Mouse (Mus musculus): ENCODE data around the gene Hrasls5.

The Hrasls5 gene

DNA sequence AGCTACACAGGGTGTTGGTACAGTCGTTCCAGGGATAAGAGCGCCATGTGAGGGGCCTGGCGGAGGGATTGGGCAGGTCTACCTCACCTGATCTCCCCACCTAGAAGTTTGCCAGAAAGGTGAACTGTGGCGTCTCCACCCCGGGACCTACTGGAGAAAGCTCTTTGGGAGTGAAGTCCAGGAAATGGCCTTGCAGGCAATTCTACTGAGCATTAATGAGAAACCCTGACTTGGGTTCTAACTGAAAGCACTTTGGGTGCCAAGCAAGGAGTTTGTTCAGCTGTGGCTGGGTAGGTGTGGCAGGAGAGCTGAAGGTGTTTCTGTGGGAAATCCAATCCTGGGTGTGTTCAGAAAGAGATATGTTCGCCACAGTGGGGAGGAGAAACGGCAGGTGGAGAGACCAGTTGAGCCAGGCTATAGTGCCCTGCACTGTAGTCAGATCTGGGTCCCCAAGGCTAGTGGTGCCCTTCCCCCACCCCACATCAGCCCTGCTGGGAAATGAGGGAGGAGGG, 4.6 kb upstream of the Hrasls5 start:
- DNase-seq: no peak

DNA sequence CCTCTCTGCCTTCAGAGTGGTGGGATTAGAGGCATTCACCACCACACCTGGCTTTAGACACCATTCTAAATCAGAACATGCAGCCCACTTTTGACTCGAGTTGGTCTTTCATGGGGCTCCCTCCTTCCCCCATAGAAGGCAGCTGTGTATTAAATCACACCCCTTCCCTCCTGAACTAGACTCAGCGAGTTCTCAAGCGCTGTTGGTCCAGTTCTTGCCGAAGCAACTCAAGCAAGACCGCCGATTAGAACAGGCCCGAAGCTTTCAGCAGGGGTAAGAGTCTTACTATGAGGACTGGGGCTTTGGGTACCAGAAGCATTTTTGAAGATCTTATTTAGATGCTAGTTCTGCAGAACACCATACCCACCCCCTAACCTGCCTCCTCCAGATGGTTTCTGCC, 810 bp downstream of the Hrasls5 start:
- DNase-seq: no peak

DNA sequence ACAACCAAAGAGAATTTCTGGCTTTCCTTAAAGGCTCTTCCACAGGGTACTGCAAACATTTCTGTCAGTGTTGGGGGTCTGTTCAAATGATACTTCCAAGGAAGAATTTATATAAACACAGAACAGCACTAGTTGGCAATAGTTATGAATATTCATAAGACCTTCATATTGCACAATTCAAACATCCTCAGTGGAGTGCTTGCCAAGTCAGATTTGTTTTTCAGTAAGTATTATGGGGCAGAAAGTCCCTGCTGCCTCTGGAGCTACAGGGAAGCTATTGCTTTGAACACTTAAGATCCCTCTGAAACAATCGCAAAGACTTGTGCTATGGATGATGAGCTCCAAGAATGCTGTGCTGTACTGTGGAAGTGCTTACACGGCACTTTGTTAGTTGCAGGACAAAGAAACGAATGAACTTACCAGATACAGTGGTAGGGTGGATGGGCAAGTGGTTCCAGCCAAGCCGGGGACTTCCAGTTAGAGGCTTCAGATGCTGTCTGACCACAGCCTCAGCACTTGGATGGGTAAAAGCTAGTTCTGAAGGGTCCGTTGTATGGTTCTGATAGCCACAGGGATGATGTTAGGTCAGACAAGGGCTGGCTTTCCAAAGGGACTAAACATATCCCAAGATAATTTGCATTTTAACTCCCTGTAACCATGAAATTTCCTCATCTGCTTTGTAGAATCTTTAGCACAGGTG, 4.0 kb downstream of the Hrasls5 start:
- DNase-seq: no peak

- no peak for DNase-seq
Measured at GRCm38 (mm10) chr19:7617085-7617484, 4.7 kb downstream of the Hrasls5 start.

GRCm38 (mm10) chr19:7617696-7618095, 5.4 kb downstream of the Hrasls5 start:
- DNase-seq: peak; percentile 66

DNA sequence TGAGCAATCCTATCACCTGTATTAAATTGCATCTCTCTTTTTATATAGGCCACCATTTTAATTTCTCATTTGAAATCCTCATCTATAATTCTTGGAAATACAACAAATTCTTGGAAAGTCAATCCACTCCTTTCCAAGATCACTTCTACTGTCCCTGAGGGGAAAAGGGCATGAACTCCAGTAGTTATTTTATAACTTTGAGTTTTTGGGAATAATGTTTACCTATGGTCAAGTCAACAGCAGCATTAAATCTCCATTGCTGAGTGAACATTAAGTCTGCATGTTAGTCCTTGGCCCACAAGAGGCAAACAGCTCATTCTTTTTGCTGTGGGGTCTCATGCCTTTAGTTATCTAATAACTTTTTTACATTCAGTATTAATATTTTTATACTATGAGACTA, 20.7 kb downstream of the Hrasls5 start:
- DNase-seq: peak; percentile 52

DNA sequence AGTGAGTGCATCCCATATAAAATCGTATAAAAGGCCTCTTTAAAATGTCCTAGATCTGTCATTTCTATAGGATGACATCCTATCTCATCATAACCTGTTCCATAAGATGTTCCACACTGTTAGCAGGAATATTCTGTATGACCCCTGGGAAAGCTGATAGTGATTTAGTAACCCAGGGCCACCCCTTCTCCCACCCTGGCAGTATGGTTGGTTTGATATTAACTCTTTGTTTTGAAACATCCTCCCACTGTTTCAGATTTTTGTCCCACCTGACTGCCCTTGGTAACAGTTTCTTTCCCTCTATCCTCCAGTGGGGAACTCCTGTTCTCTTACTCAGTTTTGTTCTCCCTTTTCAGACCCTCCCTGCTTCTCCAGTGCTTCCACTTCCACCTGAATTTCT, 21.4 kb downstream of the Hrasls5 start:
- DNase-seq: peak; percentile 44

- peak; percentile 64 for DNase-seq
Measured at GRCm38 (mm10) chr19:7648913-7649666, 36.7 kb downstream of the Hrasls5 start.

DNA sequence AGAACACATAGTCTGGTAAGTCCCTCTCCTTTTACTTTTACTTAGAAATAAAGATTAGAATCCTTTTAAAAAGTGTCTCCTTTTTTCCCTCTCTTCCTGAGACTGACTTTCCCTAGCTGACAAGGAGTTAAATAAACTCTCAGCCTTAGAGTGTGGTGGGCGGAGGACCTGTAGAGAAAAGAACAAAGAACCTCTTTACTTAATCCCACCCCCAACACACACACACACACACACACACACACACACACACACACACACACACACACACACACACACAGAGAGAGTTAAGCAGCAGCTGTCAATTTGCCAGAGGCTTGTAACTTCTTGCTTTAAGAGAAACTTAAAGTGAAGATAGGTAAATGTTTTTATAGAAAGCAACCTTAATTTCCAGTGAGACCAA, 59.7 kb downstream of the Hrasls5 start:
- DNase-seq: no peak

DNA sequence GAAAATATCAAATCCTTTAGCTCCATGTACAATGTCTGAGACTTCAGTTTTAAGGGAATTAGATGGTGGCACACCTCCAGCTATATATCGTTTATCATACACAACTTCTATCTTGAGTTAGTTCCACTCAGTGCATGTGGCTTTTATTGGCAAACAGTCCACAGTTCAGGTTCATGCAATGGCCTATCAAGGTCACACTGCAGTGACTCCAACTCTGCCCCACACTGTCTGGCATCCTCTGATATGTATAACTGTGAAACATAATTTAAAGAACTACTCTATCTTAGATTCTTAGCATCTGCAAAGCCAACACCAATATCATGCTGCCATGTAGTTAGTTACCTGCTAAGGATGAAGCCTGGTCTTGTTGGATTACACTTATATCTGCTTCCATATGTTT, 75.6 kb downstream of the Hrasls5 start:
- DNase-seq: no peak
